Mouse (Mus musculus) heart, adult 2 months (tissue): ENCODE measurements around the gene Ppp4c.

Experiments used
- CTCF ChIP-seq: fragments of 200-600 bp; IDR thresholded peaks from 2 replicates; pipeline ENCODE4 v1.8.1; 2022; ENCODE audit warnings: antibody characterized with exemption, mild to moderate bottlenecking, moderate library complexity
- POLR2A ChIP-seq: fragments of 200-500 bp; IDR thresholded peaks from 2 replicates; pipeline ENCODE4 v1.6.1; 2011; ENCODE audit warnings: mild to moderate bottlenecking, low read depth, low read length, control low read depth; ENCODE audit not compliant: insufficient read depth

DNA sequence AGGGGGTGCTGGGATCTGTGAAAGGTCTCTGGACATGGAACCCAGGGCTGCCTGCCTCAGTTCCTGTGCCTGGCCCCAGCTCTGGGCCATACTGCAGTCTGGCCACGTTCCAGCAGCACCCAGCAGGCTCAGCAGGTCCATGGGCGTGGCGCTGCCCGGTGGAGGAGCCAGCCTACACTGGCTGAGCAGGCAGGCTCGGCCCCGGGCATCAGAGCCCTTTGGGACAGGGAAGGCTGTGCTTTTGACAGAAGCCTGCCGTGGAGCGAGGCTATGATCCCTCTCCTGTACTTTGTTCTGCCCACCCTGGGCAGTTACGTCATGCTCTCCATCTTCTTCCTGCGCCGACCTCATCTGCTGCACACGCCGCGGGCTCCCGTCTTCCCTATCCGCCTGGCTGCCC, 26.1 kb downstream of the Ppp4c start, which contains the start of gene Gdpd3:
- TF ChIP-seq CTCF, result no peak
- no peak for TF ChIP-seq POLR2A
